Mouse (Mus musculus) retina, embryonic 14.5 days (tissue): ENCODE results near the gene Mapk1.

Experiments
- DNase-seq: peaks from one replicate; pipeline ENCODE4 v3.0.0-alpha.2; 2015; ENCODE audit warnings: low spot score

Mapk1 gene

GRCm38 (mm10) chr16:17015853-17016230, 32.7 kb downstream of the Mapk1 start:
- no peak for DNase-seq

GRCm38 (mm10) chr16:17018071-17018470, 34.9 kb downstream of the Mapk1 start:
- no peak for DNase-seq

GRCm38 (mm10) chr16:17024469-17025148, 41.4 kb downstream of the Mapk1 start:
- DNase-seq, result no peak

- DNase-seq, result no peak
These were observed 47.0 kb downstream of the Mapk1 start for GRCm38 (mm10) chr16:17029971-17030695.

- no peak for DNase-seq
These were observed 50.6 kb downstream of the Mapk1 start for GRCm38 (mm10) chr16:17033754-17034153.

GRCm38 (mm10) chr16:17040716-17041115, 57.5 kb downstream of the Mapk1 start:
- no peak for DNase-seq

- DNase-seq, result no peak
These were observed 58.2 kb downstream of the Mapk1 start for GRCm38 (mm10) chr16:17041417-17041816.

- no peak for DNase-seq
These were observed 61.1 kb downstream of the Mapk1 start for GRCm38 (mm10) chr16:17044320-17044719.

- no peak for DNase-seq
These were observed 62.1 kb downstream of the Mapk1 start for GRCm38 (mm10) chr16:17045287-17045686.

- DNase-seq, result no peak
These were observed 66.7 kb downstream of the Mapk1 start for GRCm38 (mm10) chr16:17049886-17050285.

GRCm38 (mm10) chr16:17052087-17052486, 68.9 kb downstream of the Mapk1 start:
- no peak for DNase-seq

GRCm38 (mm10) chr16:17053903-17054302, 70.7 kb downstream of the Mapk1 start:
- no peak for DNase-seq

- DNase-seq, result peak; percentile 44
These were observed 72.4 kb downstream of the Mapk1 start for GRCm38 (mm10) chr16:17055584-17055983.

GRCm38 (mm10) chr16:17062338-17062737, 79.2 kb downstream of the Mapk1 start:
- DNase-seq, result no peak

- no peak for DNase-seq
These were observed 84.4 kb downstream of the Mapk1 start for GRCm38 (mm10) chr16:17067552-17067951.

GRCm38 (mm10) chr16:17069511-17070443, 86.6 kb downstream of the Mapk1 start, which contains the start of gene Ypel1:
TSS of gene Ypel1 (plus strand) at chr16:17069696.
- DNase-seq, result peak; percentile 92

GRCm38 (mm10) chr16:17070716-17071115, 87.5 kb downstream of the Mapk1 start:
- peak; percentile 27 for DNase-seq

- no peak for DNase-seq
These were observed 89.8 kb downstream of the Mapk1 start for GRCm38 (mm10) chr16:17073000-17073399.

GRCm38 (mm10) chr16:17076301-17076700, 93.1 kb downstream of the Mapk1 start:
- peak; percentile 16 for DNase-seq

- no peak for DNase-seq
These were observed 93.7 kb downstream of the Mapk1 start for GRCm38 (mm10) chr16:17076869-17077268.

GRCm38 (mm10) chr16:17078101-17078500, 94.9 kb downstream of the Mapk1 start:
- no peak for DNase-seq

GRCm38 (mm10) chr16:17082121-17082792, 99.1 kb downstream of the Mapk1 start:
- DNase-seq, result no peak
